Mouse (Mus musculus) stomach, embryonic 14.5 days (tissue): ENCODE data around the gene Wap. TPM values are rescaled to one million over a fixed set of nuclear protein-coding genes. Genes with fewer than 3 reads are reported as not detected.

Experiments
- ATAC-seq: fragments of 200-750 bp; cut with Nextera tagmentation; 2 replicates; pipeline ENCODE4 v1.8.0; 2017; ENCODE audit warnings: low read depth, moderate TSS enrichment; ENCODE audit not compliant: insufficient number of reproducible peaks, insufficient read depth, low FRiP score
- H3K27ac ChIP-seq: fragments of 300-500 bp; sonication (generic); 2 replicates; pipeline ENCODE4 v1.5.1; 2014; ENCODE audit warnings: mild to moderate bottlenecking, low read length, moderate library complexity, mixed read lengths
- H3K27me3 ChIP-seq: fragments of 300-500 bp; sonication (generic); 2 replicates; pipeline ENCODE4 v1.6.1; 2014; ENCODE audit warnings: low read length, control low read depth, mixed read lengths; ENCODE audit not compliant: control insufficient read depth, insufficient read depth
- H3K36me3 ChIP-seq: fragments of 300-500 bp; sonication (generic); 2 replicates; pipeline ENCODE4 v1.6.1; 2014; ENCODE audit warnings: mild to moderate bottlenecking, control low read depth, low read length, moderate library complexity, mixed read lengths; ENCODE audit not compliant: control insufficient read depth, insufficient read depth
- H3K4me1 ChIP-seq: fragments of 300-500 bp; sonication (generic); 2 replicates; pipeline ENCODE4 v1.6.1; 2014; ENCODE audit warnings: low read length, control low read depth, mixed read lengths; ENCODE audit not compliant: control insufficient read depth, insufficient read depth
- H3K4me2 ChIP-seq: fragments of 300-500 bp; sonication (generic); replicated peaks from 2 replicates; pipeline ENCODE4 v1.6.1; 2014; ENCODE audit warnings: low read depth, low read length, control low read depth
- H3K4me3 ChIP-seq: fragments of 300-500 bp; sonication (generic); 2 replicates; pipeline ENCODE4 v1.5.1; 2014; ENCODE audit warnings: low read depth, low read length, control low read depth
- H3K9ac ChIP-seq: fragments of 300-500 bp; sonication (generic); replicated peaks from 2 replicates; pipeline ENCODE4 v1.6.1; 2014; ENCODE audit warnings: low read depth, mild to moderate bottlenecking, control low read depth, low read length, moderate library complexity, mixed read lengths
- H3K9me3 ChIP-seq: fragments of 300-500 bp; sonication (generic); 2 replicates; pipeline ENCODE4 v1.6.1; 2016; ENCODE audit warnings: low read depth, low read length, control low read depth; ENCODE audit not compliant: control insufficient read depth
- WGBS: fragments of 180-500 bp; shearing (Covaris S2); extraction: QIAGEN DNeasy Blood & Tissue Kit; methylation state at CpG from one replicate; pipeline ENCODE4 v1.1.7; 2014; 5-methylcytosine and 5-hydroxymethylcytosine counted together
- polyA plus RNA-seq: library from polyadenylated mRNA; unstranded; fragments of >200 nt; fragmentation: Nextera tagmentation; extraction: Ambion mirVana; gene quantifications from 2 replicates; pipeline ENCODE4 v1.2.1, GENCODE M21; 2014

The Wap gene
- not detected in 2 replicates for polyA plus RNA-seq

DNA sequence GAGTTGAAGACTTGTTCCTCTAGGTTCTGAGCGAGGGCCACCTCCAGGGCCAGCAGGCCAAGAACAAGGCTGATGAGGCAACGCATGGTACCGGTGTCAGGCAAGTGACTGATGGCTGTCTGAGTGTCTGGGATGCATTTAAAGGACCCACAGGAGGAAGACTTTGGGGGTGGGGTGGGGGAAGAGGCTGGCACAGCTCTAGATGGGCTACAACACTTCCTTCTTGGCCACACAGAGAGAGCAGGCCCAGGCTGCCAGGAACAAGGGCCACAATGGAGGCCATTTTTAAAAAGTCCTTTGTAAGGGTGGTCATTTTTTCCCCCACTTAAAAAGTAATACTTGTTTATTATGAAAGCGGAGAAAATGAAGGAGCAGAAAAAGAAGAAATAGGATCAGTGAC is at the start of gene Wap:
Gene Wap, minus strand, starts transcription at position 101 of the 400 bp plus-strand sequence.
- Histone ChIP-seq H3K27me3 (no peaks in the 10 kb centered on the region), H3K4me3 (no peak within 1 kb of the TSS), H3K4me2 (no peak within 1 kb of the TSS), H3K9me3 (no peaks in the 10 kb centered on the region), H3K4me1 (no peaks in the 10 kb centered on the region), H3K36me3 (no peaks in the 10 kb centered on the region), H3K9ac (no peak within 1 kb of the TSS), H3K27ac (no peak within 1 kb of the TSS)
- WGBS: 90% methylated on average over 4 of the region's 4 CpGs
- no peak for ATAC-seq

DNA sequence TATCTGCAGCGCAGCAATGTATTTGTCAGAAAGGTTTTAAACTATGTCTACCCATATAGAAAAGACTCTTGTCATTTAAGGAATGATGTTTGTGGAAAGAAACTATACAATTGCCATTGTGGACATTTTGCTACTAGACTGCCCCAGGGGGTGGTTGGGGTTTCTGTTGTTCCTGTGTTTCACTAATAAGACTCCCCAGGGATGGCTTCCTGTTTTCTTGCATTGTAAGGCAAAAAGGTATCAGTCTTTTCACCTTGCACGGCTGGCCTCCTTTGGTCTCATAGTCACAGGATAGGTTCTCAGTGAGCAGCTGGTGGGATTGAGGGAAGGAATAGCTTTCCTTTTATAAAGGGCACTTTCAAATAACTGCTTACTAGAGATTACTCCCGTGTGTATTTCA is 46.3 kb upstream of the Wap start:
- Histone ChIP-seq H3K4me3 (no peak overlapping the region), H3K27me3 (no peaks in the 10 kb centered on the region), H3K36me3 (no peaks in the 10 kb centered on the region), H3K9me3 (no peaks in the 10 kb centered on the region), H3K9ac (no peak overlapping the region), H3K4me1 (peaks cover 5% of the 10 kb centered on the region; the same call in 1 of the 2 replicates), H3K4me2 (no peak overlapping the region), H3K27ac (no peak overlapping the region)
- WGBS: 71% methylated on average over 3 of the region's 3 CpGs
- ATAC-seq: no peak

DNA sequence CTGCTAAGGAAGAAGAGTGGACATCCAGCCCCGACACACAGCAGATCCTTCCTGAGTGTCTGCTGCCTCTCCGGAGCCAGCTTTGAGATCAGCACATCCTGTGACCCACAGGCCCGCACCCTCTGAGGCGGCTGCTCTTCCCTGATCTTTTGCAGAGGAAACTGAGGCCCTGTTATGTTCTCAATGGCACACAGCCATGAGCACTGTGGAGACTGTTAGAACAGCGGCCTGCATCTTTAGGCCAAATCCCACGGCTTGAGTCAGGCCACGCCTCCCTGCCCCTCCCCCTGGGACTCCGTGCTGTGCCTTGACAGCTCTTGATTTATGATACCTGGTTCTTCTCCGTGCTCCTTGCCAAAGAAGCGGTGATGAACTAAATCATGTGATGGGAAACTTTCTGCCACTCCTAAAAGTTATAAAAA is 42.0 kb upstream of the Wap start:
- Histone ChIP-seq H3K4me2 (peak overlapping the region; percentile 15; the same call in 1 of the 2 replicates), H3K9ac (no peak overlapping the region)
- ATAC-seq: peak; percentile 86; the same call in 1 of the 2 replicates

DNA sequence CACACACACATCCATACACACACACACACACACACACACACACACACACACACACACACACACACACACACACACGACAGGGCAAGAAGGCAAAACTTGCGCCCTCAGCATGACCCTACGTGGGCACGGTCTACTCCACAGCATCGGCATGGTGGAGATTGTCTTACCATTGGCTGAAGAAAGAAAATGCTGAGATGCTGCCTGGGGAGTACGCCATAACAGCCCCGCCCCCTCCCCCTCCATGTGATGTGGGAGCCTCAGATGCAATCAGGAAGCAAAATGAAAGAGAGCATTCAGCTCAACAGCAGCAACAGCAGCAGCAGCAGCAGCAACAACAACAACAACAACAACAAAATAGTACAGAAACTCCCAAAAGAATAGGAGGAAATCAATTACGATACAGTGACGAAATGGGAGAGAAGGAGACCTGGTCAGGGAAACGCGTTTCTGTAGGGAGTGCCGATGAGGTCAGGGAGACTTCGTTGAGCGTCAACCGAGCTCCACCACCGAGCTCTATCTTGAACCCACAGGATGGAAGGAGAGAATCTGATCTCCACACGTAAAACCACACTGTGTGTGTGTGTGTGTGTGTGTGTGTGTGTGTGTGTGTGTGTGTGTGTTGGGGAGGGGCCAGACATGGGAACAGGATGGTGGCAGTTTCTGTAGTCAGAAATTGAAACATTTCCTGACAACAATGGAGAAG is 41.4 kb upstream of the Wap start:
- Histone ChIP-seq H3K4me1 (peaks cover 5% of the 10 kb centered on the region; the same call in 1 of the 2 replicates), H3K4me2 (peak overlapping the region; percentile 15; the same call in 1 of the 2 replicates), H3K36me3 (no peaks in the 10 kb centered on the region), H3K27me3 (no peaks in the 10 kb centered on the region), H3K9ac (no peak overlapping the region), H3K27ac (peak overlapping the region; percentile 69; the same call in 1 of the 2 replicates), H3K9me3 (no peaks in the 10 kb centered on the region), H3K4me3 (no peak overlapping the region)
- ATAC-seq: 0 out of 2 replicates have a peak, but pooled peaks have one; percentile 20
- WGBS: 62% methylated on average over 17 of the region's 17 CpGs

More for the DNA sequence above, 42.0 kb upstream of the Wap start:
- Histone ChIP-seq H3K27ac (peak overlapping the region; percentile 69; the same call in 1 of the 2 replicates), H3K27me3 (no peaks in the 10 kb centered on the region), H3K36me3 (no peaks in the 10 kb centered on the region), H3K9me3 (no peaks in the 10 kb centered on the region), H3K4me1 (peaks cover 5% of the 10 kb centered on the region; the same call in 1 of the 2 replicates), H3K4me3 (no peak overlapping the region)
- 14% methylated on average over 10 of the region's 10 CpGs for WGBS

DNA sequence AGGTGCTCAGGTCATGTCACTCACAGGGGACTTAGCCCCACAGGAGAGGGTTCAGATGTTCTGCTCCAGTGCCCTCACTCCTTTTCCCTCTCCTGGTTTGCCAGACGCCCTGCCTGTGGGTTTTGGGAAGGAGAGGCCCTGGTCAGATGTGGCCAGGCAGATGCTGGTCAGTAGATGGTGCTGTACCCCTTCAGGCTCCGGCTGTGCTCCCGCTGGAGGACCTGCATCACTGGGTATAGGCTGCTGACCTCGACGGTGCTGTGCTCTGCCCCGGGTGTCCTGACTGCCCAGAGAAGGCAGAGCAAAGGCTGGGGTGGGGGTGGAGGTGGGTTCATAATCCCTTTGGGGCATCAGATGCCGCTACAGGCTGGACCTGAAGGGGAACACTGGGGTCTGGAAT is 39.1 kb upstream of the Wap start:
- WGBS: 24% methylated on average over 7 of the region's 7 CpGs
- no peak for ATAC-seq
- no peak overlapping the region for H3K4me2 ChIP-seq
- H3K27me3 ChIP-seq: no peaks in the 10 kb centered on the region
- H3K9ac ChIP-seq: no peak overlapping the region
- H3K27ac ChIP-seq: no peak overlapping the region
- peaks cover 5% of the 10 kb centered on the region; the same call in 1 of the 2 replicates for H3K4me1 ChIP-seq
- no peaks in the 10 kb centered on the region for H3K36me3 ChIP-seq
- H3K4me3 ChIP-seq: no peak overlapping the region
- no peaks in the 10 kb centered on the region for H3K9me3 ChIP-seq

DNA sequence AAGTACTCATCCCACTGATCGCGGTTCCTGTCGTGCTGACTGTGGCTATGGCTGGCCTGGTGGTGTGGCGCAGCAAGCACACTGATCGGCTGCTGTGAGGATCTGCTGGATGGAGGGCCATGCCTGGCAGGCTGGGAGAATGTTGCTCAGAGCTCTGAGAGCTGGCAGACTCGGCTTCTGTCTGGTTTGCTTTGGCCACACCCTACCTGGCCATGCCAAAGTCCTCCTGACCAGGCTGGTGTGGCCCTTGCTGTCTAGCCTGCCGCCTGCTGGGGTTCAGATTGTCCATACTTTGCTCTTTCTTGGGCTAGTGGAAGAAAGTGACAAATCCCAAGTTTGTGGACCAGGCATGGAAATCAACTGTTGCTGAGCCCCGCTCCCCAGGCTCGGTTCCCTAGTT is 38.2 kb upstream of the Wap start:
- H3K4me1 ChIP-seq: peaks cover 5% of the 10 kb centered on the region; the same call in 1 of the 2 replicates
- 87% methylated on average over 9 of the region's 9 CpGs for WGBS
- no peak overlapping the region for H3K4me2 ChIP-seq
- no peaks in the 10 kb centered on the region for H3K36me3 ChIP-seq
- H3K9me3 ChIP-seq: no peaks in the 10 kb centered on the region
- no peaks in the 10 kb centered on the region for H3K27me3 ChIP-seq
- H3K9ac ChIP-seq: no peak overlapping the region
- H3K27ac ChIP-seq: no peak overlapping the region
- H3K4me3 ChIP-seq: no peak overlapping the region
- no peak for ATAC-seq

DNA sequence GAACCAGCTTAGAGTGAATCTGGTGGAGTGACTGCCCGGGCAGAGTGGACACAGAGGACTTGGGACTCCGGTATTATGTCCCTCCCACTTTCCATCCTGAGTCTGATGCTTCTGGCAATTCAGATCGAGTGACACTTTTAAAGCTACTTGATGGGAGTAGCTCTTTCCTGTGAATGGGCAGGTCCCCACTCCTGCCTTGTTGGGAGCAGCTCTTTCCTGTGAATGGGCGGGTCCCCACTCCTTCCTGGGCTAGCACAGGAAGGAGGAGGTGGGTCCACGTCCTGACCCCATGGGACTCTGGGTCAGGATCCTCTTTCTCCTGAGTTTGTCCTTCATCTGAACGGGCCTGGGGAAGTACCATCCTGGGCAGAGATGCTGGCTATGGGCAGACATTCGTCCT is 37.0 kb upstream of the Wap start:
- H3K4me3 ChIP-seq: no peak overlapping the region
- H3K4me2 ChIP-seq: no peak overlapping the region
- no peak overlapping the region for H3K9ac ChIP-seq
- no peaks in the 10 kb centered on the region for H3K9me3 ChIP-seq
- H3K4me1 ChIP-seq: peaks cover 3% of the 10 kb centered on the region; the same call in 1 of the 2 replicates
- H3K27ac ChIP-seq: no peak overlapping the region
- no peaks in the 10 kb centered on the region for H3K36me3 ChIP-seq
- 60% methylated on average over 7 of the region's 7 CpGs for WGBS
- H3K27me3 ChIP-seq: no peaks in the 10 kb centered on the region
- no peak for ATAC-seq

DNA sequence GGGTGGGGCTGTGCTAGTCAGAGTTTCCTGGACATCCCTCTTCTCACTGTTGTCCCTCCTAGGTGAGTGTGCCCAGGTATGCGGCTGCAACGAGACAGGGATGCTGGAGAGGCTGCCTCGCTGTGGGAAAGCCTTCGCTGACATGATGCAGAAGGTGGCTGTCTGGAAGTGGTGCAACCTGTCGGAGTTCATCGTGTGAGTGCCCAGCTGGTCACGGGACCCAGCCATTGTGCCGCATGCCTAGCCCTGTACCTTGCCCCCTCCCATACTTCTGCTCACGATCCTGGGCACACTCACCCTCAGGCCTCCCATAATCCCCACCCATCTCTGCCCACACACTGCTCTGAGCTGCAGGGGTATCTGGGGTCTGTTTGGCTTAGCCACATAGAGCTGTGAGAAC is 36.3 kb upstream of the Wap start:
- Histone ChIP-seq H3K4me1 (no peaks in the 10 kb centered on the region), H3K27ac (no peak overlapping the region), H3K9ac (no peak overlapping the region), H3K9me3 (no peaks in the 10 kb centered on the region), H3K27me3 (no peaks in the 10 kb centered on the region), H3K4me3 (no peak overlapping the region), H3K36me3 (no peaks in the 10 kb centered on the region), H3K4me2 (no peak overlapping the region)
- ATAC-seq: no peak
- WGBS: 81% methylated on average over 9 of the region's 9 CpGs
